16 mouse cellular contexts compared by ENCODE assay signal in genomic region chr5:73295016-73295415, GRCm38 (mm10).
"Had no signal": no experiment of that assay in that cellular context is flagged by ENCODE, and none has a peak within 500 bp of the region (broad histone marks: within the 10 kb centered on the region; RNA-seq: fewer than 3 reads in every experiment).

No protein-coding gene starts in this region.

- H3K9ac ChIP-seq: intestine, embryonic 15.5 days; kidney, embryonic 15.5 days; limb, embryonic 13.5 days; lung, embryonic 15.5 days; midbrain, embryonic 15.5 days had no signal

- ATAC-seq: intestine, embryonic 15.5 days; midbrain, embryonic 15.5 days had no signal

- H3K27ac ChIP-seq: intestine, embryonic 15.5 days; kidney, embryonic 15.5 days; limb, embryonic 10.5 days; limb, embryonic 13.5 days; lung, embryonic 15.5 days; midbrain, embryonic 15.5 days had no signal

- H3K9me3 ChIP-seq: intestine, embryonic 15.5 days; kidney, embryonic 15.5 days; limb, embryonic 10.5 days; limb, embryonic 13.5 days; lung, embryonic 15.5 days; midbrain, embryonic 15.5 days had no signal

- H3K4me2 ChIP-seq: intestine, embryonic 15.5 days; kidney, embryonic 15.5 days; limb, embryonic 13.5 days; midbrain, embryonic 15.5 days had no signal

- H3K4me3 ChIP-seq: intestine, embryonic 15.5 days; kidney, embryonic 15.5 days; limb, embryonic 10.5 days; limb, embryonic 13.5 days; lung, embryonic 15.5 days; midbrain, embryonic 15.5 days had no signal

- DNase-seq: kidney, adult 11 months; kidney, adult 8-10 months; kidney, postnatal 10 days; kidney, postnatal 36 days; layer of hippocampus, postnatal 36 days; lung, adult 18-20 months; lung, postnatal 10 days; lung, postnatal 36 days; thymus, adult 18-20 months; thymus, postnatal 36 days had no signal

- H3K27me3 ChIP-seq: intestine, embryonic 15.5 days; kidney, embryonic 15.5 days; limb, embryonic 13.5 days; lung, embryonic 15.5 days; midbrain, embryonic 15.5 days had no signal
